Mouse (Mus musculus) forebrain, embryonic 10.5 days (tissue): ENCODE results near the gene Rbl1. TPM values are rescaled to one million over a fixed set of nuclear protein-coding genes. Genes with fewer than 3 reads are reported as not detected.

ENCODE experiments used
- polyA plus RNA-seq: library from polyadenylated mRNA; unstranded; fragments of >200 nt; fragmentation: Nextera tagmentation; extraction: Ambion mirVana; gene quantifications from 2 replicates; pipeline ENCODE4 v1.2.1, GENCODE M21; 2016

Rbl1 gene
- polyA plus RNA-seq, 1 experiment from 2014 or later: 30.5 TPM

Other genes with a start within 250 kb of the Rbl1 start
- 44.6 and 46.4 TPM in 2 replicates for gene Ndrg3, start 212.5 kb downstream of the Rbl1 start, polyA plus RNA-seq
- gene Dsn1, start 197.4 kb downstream of the Rbl1 start, polyA plus RNA-seq: 58.0 and 59.1 TPM in 2 replicates
- 3.5 and 4.0 TPM in 2 replicates for gene Soga1, start 125.3 kb downstream of the Rbl1 start, polyA plus RNA-seq
- not detected in 2 replicates for gene Tldc2, start 117.5 kb downstream of the Rbl1 start, polyA plus RNA-seq
- gene Samhd1, start 69.3 kb downstream of the Rbl1 start, polyA plus RNA-seq: 29.4 and 30.4 TPM in 2 replicates
- 293 and 298 TPM in 2 replicates for gene Rpn2, start 74.5 kb upstream of the Rbl1 start, polyA plus RNA-seq
- gene Mroh8, start 75.0 kb upstream of the Rbl1 start, polyA plus RNA-seq: 0.81 and 0.87 TPM in 2 replicates
- gene Ghrh, start 143.0 kb upstream of the Rbl1 start, polyA plus RNA-seq: 0.34 TPM in 1 of 2 replicates, not detected in the other
- gene Manbal, start 163.1 kb upstream of the Rbl1 start, polyA plus RNA-seq: 64.4 and 68.1 TPM in 2 replicates
- gene Src, start 213.9 kb upstream of the Rbl1 start, polyA plus RNA-seq: 19.2 and 19.6 TPM in 2 replicates